Mouse (Mus musculus): ENCODE data around the gene Rpp14. TPM values are rescaled to one million over a fixed set of nuclear protein-coding genes. Genes with fewer than 3 reads are reported as not detected.

Rpp14 gene
- polyA plus RNA-seq, 1 experiment: 7.2 TPM

GRCm38 (mm10) chr14:8080718-8081117 is 551 bp downstream of the Rpp14 start:
- H3K36me3 ChIP-seq (ENCODE audit: control insufficient read depth, insufficient read depth, low read length): peaks cover 15% of the 10 kb centered on the region
- no peak for DNase-seq

GRCm38 (mm10) chr14:8082949-8083348 is 2.8 kb downstream of the Rpp14 start:
- no peak overlapping the region for H3K27ac ChIP-seq (ENCODE audit: control insufficient read depth, insufficient read depth, low read length)
- H3K4me3 ChIP-seq (ENCODE audit: control insufficient read depth, insufficient read depth, low read length): no peak overlapping the region
- peaks cover 11% of the 10 kb centered on the region for H3K4me1 ChIP-seq (replicated peaks; ENCODE audit: control insufficient read depth, insufficient read depth, low read length)
- peaks cover 24% of the 10 kb centered on the region for H3K36me3 ChIP-seq (ENCODE audit: control insufficient read depth, insufficient read depth, low read length)
- TF ChIP-seq POLR2A (IDR thresholded peaks at IDR 0.05; ENCODE audit: control insufficient read depth, extremely low read depth, insufficient read depth, low read length, poor library complexity) (no peak), CTCF (IDR thresholded peaks at IDR 0.05; ENCODE audit: borderline replicate concordance, control insufficient read depth, extremely low read depth, insufficient read depth, low read length, poor library complexity) (no peak)
- no peaks in the 10 kb centered on the region for H3K27me3 ChIP-seq (ENCODE audit: control insufficient read depth, insufficient read depth, low read length)
- DNase-seq: no peak
- WGBS: 97% methylated on average over 1 of the region's 1 CpGs

More at GRCm38 (mm10) chr14:8080718-8081117, 551 bp downstream of the Rpp14 start:
- no peak for TF ChIP-seq CTCF (IDR thresholded peaks at IDR 0.05; ENCODE audit: borderline replicate concordance, control insufficient read depth, extremely low read depth, insufficient read depth, low read length, poor library complexity)
- no peak for TF ChIP-seq POLR2A (IDR thresholded peaks at IDR 0.05; ENCODE audit: control insufficient read depth, extremely low read depth, insufficient read depth, low read length, poor library complexity)
- H3K27ac ChIP-seq (ENCODE audit: control insufficient read depth, insufficient read depth, low read length): peak overlapping the region; percentile 41
- H3K4me3 ChIP-seq (ENCODE audit: control insufficient read depth, insufficient read depth, low read length): peak overlapping the region; percentile 63
- H3K4me1 ChIP-seq (replicated peaks; ENCODE audit: control insufficient read depth, insufficient read depth, low read length): peaks cover 11% of the 10 kb centered on the region
- 1% methylated on average over 11 of the region's 11 CpGs for WGBS
- no peaks in the 10 kb centered on the region for H3K27me3 ChIP-seq (ENCODE audit: control insufficient read depth, insufficient read depth, low read length)

- Histone ChIP-seq H3K27me3 (ENCODE audit: control insufficient read depth, insufficient read depth, low read length) (no peaks in the 10 kb centered on the region), H3K27ac (ENCODE audit: control insufficient read depth, insufficient read depth, low read length) (no peak overlapping the region), H3K36me3 (ENCODE audit: control insufficient read depth, insufficient read depth, low read length) (peaks cover 38% of the 10 kb centered on the region), H3K4me3 (ENCODE audit: control insufficient read depth, insufficient read depth, low read length) (no peak overlapping the region), H3K4me1 (replicated peaks; ENCODE audit: control insufficient read depth, insufficient read depth, low read length) (no peaks in the 10 kb centered on the region)
- TF ChIP-seq CTCF (IDR thresholded peaks at IDR 0.05; ENCODE audit: borderline replicate concordance, control insufficient read depth, extremely low read depth, insufficient read depth, low read length, poor library complexity): no peak
- TF ChIP-seq POLR2A (IDR thresholded peaks at IDR 0.05; ENCODE audit: control insufficient read depth, extremely low read depth, insufficient read depth, low read length, poor library complexity): no peak
- 96% methylated on average over 2 of the region's 2 CpGs for WGBS
- no peak for DNase-seq
Measured at GRCm38 (mm10) chr14:8089016-8089415, 8.8 kb downstream of the Rpp14 start.

- no peak overlapping the region for H3K27ac ChIP-seq (ENCODE audit: control insufficient read depth, insufficient read depth, low read length)
- H3K4me1 ChIP-seq (replicated peaks; ENCODE audit: control insufficient read depth, insufficient read depth, low read length): peaks cover 6% of the 10 kb centered on the region
- DNase-seq: no peak
- no peak overlapping the region for H3K4me3 ChIP-seq (ENCODE audit: control insufficient read depth, insufficient read depth, low read length)
- no peaks in the 10 kb centered on the region for H3K27me3 ChIP-seq (ENCODE audit: control insufficient read depth, insufficient read depth, low read length)
- 91% methylated on average over 2 of the region's 2 CpGs for WGBS
- TF ChIP-seq CTCF (IDR thresholded peaks at IDR 0.05; ENCODE audit: borderline replicate concordance, control insufficient read depth, extremely low read depth, insufficient read depth, low read length, poor library complexity) (no peak), POLR2A (IDR thresholded peaks at IDR 0.05; ENCODE audit: control insufficient read depth, extremely low read depth, insufficient read depth, low read length, poor library complexity) (no peak)
- peaks cover 21% of the 10 kb centered on the region for H3K36me3 ChIP-seq (ENCODE audit: control insufficient read depth, insufficient read depth, low read length)
Measured at GRCm38 (mm10) chr14:8092573-8092972, 12.4 kb downstream of the Rpp14 start.

GRCm38 (mm10) chr14:8093427-8093826 is 13.3 kb downstream of the Rpp14 start:
- 85% methylated on average over 5 of the region's 5 CpGs for WGBS
- peaks cover 18% of the 10 kb centered on the region for H3K36me3 ChIP-seq (ENCODE audit: control insufficient read depth, insufficient read depth, low read length)
- no peaks in the 10 kb centered on the region for H3K27me3 ChIP-seq (ENCODE audit: control insufficient read depth, insufficient read depth, low read length)
- no peak overlapping the region for H3K27ac ChIP-seq (ENCODE audit: control insufficient read depth, insufficient read depth, low read length)
- TF ChIP-seq POLR2A (IDR thresholded peaks at IDR 0.05; ENCODE audit: control insufficient read depth, extremely low read depth, insufficient read depth, low read length, poor library complexity) (no peak), CTCF (IDR thresholded peaks at IDR 0.05; ENCODE audit: borderline replicate concordance, control insufficient read depth, extremely low read depth, insufficient read depth, low read length, poor library complexity) (no peak)
- no peak overlapping the region for H3K4me3 ChIP-seq (ENCODE audit: control insufficient read depth, insufficient read depth, low read length)
- no peak for DNase-seq
- H3K4me1 ChIP-seq (replicated peaks; ENCODE audit: control insufficient read depth, insufficient read depth, low read length): peaks cover 8% of the 10 kb centered on the region

- Histone ChIP-seq H3K4me3 (ENCODE audit: control insufficient read depth, insufficient read depth, low read length) (no peak overlapping the region), H3K27ac (ENCODE audit: control insufficient read depth, insufficient read depth, low read length) (no peak overlapping the region), H3K36me3 (ENCODE audit: control insufficient read depth, insufficient read depth, low read length) (peaks cover 3% of the 10 kb centered on the region; the same call in 1 of the 2 replicates), H3K4me1 (replicated peaks; ENCODE audit: control insufficient read depth, insufficient read depth, low read length) (peaks cover 14% of the 10 kb centered on the region), H3K27me3 (ENCODE audit: control insufficient read depth, insufficient read depth, low read length) (no peaks in the 10 kb centered on the region)
- no peak for DNase-seq
- 47% methylated on average over 3 of the region's 3 CpGs for WGBS
- TF ChIP-seq CTCF (IDR thresholded peaks at IDR 0.05; ENCODE audit: borderline replicate concordance, control insufficient read depth, extremely low read depth, insufficient read depth, low read length, poor library complexity) (no peak), POLR2A (IDR thresholded peaks at IDR 0.05; ENCODE audit: control insufficient read depth, extremely low read depth, insufficient read depth, low read length, poor library complexity) (no peak)
Measured at GRCm38 (mm10) chr14:8094931-8095561, 14.9 kb downstream of the Rpp14 start.
